Mouse (Mus musculus): ENCODE data around the gene Ccr6.

The Ccr6 gene

DNA sequence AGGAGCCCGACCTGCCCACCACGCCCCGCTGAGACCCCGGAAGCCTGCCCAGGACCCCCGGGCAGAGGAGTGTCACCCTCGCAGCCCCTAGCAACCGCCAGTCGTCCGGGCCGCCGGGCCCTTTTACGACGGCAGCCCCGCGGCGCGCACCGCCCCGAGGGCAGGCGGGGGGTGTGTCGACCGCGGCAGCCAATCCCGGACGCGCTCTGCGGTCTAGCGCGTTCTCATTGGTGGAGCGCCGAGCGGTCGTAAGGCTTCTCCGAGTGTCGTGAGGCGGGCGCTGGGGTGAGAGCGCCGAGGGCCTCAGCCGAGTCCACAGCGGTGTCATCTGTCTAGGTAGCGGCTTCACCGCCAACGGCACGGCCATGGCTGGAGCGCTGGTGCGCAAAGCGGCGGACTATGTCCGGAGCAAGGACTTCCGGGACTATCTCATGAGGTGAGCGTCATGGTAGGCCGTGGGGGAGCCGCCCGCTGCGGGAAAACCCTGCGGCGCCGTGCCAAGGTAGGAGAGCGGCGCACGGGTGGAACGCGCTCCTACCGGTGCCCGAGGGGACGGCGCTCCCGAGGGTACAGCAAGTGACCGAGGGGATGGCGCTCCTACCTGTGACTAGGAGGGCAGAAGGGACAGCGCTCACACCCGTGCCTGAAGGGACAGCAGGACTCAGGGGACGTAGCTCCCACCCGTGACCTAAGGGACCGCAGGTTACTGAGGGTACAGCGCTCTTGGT is 47.8 kb downstream of the Ccr6 start:
- DNase-seq (ENCODE audit: low spot score): peak; percentile 97

DNA sequence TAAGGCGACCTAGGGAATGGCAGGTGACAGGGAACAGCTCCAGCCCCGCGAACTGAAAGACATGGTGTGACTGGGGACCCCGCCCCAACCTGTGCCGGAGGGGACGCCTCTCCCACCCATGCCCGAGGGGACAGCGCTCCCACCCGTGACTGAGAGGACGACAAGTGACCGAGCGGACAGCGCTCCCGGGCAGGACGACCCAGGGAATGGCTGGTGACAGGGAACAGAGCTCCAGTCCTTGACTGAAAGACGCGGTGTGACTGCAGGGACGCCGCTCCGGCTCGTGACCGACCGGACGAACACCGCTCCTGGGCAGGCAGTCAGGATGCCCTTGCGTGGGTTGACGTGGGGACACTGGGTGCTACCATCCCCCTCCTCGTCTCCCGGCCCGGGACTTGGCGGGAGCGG is 48.4 kb downstream of the Ccr6 start:
- DNase-seq (ENCODE audit: low spot score): peak; percentile 54

DNA sequence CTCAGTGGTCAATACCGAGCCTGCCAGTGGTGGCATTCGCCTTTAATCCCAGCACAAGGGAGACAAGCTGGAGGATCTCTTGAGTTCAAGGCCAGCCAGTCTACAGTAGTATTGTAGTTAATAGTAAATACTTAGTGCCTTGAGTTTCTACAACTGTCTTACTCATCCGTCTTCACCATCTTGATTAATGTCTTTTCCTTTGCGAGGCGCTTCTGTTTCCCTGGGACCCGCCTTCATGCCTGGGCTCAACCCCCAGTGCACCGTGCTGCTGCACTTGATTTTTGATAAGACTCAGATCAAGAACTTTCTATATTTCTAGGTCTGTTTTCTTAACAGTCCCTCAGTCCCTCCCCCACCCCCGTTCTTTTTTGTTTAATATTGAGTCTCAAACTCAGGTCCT is 49.2 kb downstream of the Ccr6 start:
- no peak for DNase-seq (ENCODE audit: low spot score)

DNA sequence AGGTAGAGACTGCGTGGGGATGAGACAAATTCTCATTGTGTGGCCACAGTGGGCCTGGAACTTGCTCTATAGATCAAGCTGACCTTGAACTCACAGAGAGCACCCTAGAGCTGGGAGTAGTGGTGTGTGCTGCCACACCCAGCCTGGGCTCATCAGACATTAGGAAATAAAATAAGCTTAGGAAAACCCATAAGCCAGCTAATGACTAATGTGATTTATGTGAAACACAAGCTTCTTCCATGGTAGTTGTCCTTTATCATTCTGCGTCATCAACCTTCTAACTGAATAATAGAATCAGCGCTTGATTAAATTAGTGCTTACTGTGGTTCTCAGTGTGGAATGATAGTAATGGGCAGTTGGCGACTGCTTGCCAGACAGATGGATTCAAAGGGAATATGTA is 51.1 kb downstream of the Ccr6 start:
- no peak for DNase-seq (ENCODE audit: low spot score)

DNA sequence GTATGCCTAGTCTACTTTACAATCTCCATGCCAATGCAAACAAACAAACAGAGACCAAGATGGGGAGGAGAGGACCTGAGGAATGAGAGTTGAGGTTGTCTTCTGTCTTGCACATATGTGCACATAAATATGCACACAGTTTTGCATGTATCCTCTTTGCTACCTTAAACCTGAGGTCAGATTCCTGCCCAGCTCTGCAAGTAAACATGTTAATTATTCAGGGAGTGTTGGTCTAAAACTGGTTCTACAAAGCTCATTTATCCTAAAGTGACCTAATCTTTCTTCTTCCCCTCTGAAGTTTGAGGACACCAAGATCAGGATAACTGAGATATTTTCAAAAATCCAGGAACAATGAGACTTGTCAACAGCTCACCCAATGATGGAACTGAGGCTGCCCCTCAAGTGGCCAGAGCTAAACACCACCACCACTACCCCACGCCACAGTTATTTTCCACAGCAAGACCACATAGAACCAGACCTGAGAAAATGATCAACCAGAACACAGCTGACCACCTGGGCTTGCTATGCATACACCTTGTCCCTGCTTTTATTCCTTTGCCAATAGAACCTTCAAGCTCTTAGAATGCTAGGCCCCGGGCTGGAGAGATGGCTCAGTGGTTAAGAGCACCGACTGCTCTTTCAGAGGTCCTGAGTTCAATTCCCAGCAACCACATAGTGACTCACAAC is 54.3 kb downstream of the Ccr6 start:
- no peak for DNase-seq (ENCODE audit: low spot score)

DNA sequence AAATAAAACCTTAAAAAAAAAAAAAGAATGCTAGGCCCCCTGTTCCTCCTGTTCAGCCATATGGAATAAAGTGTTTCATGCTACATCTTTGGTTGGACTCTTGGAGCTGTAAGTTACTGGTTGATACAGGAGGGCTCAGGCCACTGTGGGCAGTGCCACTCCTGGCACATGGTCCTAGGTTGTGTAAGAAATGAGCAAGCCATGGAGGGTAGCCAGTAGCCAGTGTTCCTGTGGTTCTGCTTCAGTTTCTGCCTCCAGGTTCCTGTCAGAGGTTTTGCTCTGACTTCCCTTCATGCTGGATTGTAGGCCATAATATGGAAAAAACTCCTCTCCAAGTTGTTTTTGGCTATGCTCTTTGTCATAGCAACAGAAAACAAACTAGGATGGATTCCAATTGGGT is 54.9 kb downstream of the Ccr6 start:
- DNase-seq (ENCODE audit: low spot score): no peak

DNA sequence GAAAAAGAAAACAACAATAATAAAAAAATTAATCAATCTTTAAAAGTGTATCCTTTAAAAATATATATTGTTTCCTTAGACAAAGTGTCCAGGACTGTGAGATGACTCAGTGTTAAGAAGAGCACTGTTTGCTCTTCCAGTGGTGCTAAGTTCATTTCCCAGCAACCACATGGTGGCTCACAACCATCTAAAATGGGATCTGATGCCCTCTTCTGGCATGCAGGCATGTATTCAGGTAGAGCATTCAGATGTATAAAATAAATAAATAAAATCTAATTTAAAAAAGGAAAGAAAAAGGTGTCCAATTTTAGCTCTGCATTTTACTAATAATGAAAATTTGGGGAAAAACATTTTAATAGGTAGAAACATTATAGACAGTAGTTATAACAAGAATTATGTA is 60.0 kb downstream of the Ccr6 start:
- no peak for DNase-seq (ENCODE audit: low spot score)

DNA sequence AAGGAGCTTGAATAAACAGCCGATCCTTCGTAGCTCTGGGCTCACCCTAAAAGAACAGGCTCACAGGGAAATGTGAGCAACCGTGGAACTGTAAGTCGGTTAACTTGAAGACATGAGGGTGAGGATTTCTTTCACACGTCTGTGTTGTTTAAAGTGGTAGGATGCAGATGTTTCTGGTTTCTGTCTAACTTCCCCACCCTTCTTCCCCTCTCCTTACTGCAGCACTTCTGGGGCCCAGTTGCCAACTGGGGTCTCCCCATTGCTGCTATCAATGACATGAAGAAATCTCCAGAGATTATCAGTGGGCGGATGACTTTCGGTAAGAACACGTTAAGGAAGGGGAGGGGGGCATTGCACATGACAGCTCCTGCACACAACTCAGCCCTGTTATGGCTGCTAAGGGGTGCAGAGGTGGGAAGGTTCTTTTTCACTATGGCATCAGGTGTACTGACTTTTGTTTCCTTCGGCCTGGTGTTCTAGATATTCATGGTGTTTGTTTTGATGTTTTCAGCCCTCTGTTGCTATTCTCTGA is 60.5 kb downstream of the Ccr6 start:
- DNase-seq (ENCODE audit: low spot score): no peak

DNA sequence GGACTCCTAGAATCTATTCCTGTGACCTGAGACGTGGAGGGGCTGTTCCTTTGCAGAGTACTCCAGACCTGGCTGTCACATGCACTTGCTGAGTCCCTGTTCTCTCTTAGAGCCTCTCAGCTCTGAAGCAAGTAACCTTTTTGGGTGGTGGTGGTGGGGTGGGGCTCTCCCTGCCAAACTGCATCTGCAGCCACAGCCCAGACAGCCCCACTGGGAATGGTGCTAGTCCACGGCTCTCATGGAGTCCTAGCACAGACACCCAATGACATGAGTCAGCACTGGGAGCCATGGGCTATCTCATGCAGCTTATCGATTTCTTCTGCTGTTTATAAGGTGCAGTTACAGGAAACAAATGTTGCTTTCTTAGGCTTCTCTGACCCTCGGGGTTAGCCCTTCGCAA is 61.9 kb downstream of the Ccr6 start:
- no peak for DNase-seq (ENCODE audit: low spot score)

DNA sequence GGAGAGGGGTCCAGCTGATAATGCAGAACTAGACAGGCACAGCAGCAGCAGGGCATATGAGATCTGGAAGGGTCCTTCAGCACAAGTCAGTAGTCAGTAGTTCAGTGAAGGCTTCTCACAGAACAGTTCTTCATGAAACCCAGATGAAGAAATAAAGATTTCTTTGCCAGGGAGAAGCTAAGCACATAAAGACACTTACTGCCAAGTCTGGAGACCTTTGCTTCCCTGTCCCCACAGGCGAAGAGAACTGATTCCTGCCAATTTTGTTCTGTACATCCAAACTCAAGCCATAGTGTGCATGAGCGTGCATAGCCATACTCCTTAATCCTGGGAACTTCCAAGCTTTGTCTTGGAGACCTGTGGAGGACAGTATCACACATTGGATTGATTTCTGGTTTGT is 62.4 kb downstream of the Ccr6 start:
- no peak for DNase-seq (ENCODE audit: low spot score)

DNA sequence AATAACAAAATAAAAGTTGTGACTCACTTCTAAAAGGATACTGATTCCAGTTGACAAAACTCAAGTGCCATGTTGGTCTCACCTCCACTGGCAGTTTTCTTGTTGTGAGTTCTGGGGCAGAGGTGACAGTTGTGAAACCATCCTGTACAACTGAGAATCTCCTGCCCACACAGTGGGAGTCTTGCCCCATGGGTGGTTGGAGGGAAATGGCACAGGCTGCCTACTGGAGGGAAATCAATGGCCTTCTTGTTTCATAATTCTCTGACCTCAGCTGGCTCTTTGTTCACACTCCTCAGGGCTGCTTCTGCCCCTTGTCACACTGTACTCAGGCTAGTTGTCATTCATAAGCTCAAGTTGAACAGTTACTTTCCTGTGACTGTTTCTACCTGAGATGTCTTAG is 63.7 kb downstream of the Ccr6 start:
- no peak for DNase-seq (ENCODE audit: low spot score)

DNA sequence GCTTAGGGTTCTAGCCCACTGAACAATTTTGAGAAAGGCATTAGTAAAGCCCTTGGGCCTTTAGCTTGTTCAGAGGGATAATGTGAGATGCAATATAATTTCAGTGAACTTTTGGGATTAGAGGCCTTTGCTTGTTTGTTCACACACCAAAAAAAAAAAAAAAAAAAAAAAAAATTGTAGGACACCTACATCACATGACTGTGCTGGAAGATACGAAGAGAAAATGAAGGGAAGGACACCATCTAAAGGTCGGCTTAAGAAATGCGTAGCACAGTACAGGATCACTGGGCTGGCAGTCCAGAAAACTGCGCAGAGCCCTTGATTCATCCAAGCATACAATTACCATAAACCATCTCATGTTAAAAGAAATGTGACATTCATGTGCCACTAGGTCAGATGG is 65.7 kb downstream of the Ccr6 start:
- no peak for DNase-seq (ENCODE audit: low spot score)

DNA sequence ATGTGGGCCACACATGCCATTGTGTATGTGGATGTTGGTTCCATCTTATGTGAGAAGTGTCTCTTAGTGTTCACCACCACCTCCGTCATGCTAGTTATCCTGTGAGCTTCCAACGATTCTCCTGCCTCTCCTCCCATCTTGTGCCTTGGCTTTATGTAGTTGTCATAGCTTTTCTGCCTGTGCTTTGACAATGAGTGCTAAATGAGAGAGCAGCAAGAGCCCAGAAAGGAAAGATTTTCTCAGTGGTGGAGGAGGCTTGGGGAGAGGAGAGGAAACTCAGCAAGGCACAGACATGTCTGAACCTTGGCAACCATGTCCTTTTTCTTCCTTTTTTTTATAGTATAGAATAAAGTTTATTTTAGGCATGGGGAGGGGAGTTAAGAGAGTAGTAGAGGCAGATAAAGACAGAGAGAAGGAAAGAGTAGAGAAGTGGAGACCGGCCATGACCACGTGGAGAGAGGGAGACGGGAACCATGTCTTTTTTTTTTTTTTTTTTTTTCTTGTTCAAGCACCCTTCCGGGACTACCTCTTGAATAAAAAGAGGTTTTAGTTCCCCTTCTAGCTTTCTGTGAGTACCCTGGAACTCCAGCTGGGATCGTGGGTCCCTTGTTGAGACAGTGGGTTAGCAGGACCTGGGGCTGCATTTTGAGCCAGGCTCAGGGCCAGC is 67.1 kb downstream of the Ccr6 start:
- no peak for DNase-seq (ENCODE audit: low spot score)

DNA sequence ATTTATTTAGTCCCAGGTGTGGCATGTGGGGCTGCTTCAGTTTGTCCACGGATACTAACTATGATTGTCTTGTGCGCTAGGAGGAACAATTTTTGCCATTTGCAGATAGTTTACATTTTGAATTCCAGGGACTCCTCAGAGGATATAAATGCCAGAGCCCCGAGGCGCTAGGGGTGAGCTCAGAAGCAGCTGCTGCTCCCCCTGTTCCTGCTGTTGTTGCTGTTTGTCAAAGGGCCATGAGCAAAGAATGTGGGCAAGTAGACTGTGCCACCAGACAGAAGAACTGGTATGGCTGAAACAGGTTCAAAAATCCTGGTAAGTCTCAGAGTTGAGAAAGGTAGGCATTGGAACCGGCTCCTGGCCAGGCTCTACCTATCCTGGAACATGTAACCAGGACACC is 67.8 kb downstream of the Ccr6 start:
- DNase-seq (ENCODE audit: low spot score): no peak

DNA sequence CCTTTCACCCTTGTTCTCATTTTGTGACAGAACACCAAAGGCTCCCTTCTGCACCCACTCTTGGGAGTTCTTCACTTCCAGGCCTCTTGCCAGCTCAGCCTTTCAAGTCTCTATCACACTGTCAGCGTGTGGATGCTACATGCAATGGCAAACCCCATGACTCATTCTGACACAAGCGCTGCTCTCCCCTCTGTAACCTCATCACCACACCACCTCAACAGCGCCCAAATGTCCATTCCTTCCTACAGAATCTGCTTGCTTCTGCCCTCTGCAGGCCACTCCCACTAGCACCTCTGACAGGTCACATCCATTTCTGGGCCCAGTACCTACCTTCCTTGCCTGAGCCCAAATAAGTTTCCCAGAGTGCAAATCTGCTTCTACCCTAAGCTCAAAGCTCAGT is 70.0 kb downstream of the Ccr6 start:
- DNase-seq (ENCODE audit: low spot score): no peak
